Mouse (Mus musculus) heart, postnatal 0 days (tissue): ENCODE measurements around the gene Slc22a16. TPM values are rescaled to one million over a fixed set of nuclear protein-coding genes. Genes with fewer than 3 reads are reported as not detected.

ENCODE experiments used
- ATAC-seq: fragments of 200-750 bp; cut with Nextera tagmentation; 2 replicates; pipeline ENCODE4 v1.8.0; 2017; ENCODE audit warnings: low read depth, moderate number of reproducible peaks, moderate library complexity; ENCODE audit not compliant: insufficient read depth
- DNase-seq: peaks from one replicate; pipeline ENCODE4 v3.0.0-alpha.2; 2016; ENCODE audit warnings: low spot score
- H3K27ac ChIP-seq: fragments of 300-500 bp; sonication (generic); 2 replicates; pipeline ENCODE4 v1.5.1; 2014; ENCODE audit warnings: low read depth, mild to moderate bottlenecking
- H3K27me3 ChIP-seq: fragments of 300-500 bp; sonication (generic); 2 replicates; pipeline ENCODE4 v1.6.1; 2014; ENCODE audit warnings: low read length, mixed read lengths; ENCODE audit not compliant: control insufficient read depth, insufficient read depth
- H3K36me3 ChIP-seq: fragments of 300-500 bp; sonication (generic); replicated peaks from 2 replicates; pipeline ENCODE4 v1.6.1; 2014; ENCODE audit warnings: low read length, mixed read lengths; ENCODE audit not compliant: control insufficient read depth, insufficient read depth
- H3K4me1 ChIP-seq: fragments of 300-500 bp; sonication (generic); 2 replicates; pipeline ENCODE4 v1.6.1; 2014; ENCODE audit warnings: antibody characterized with exemption; ENCODE audit not compliant: control insufficient read depth, insufficient read depth
- H3K4me2 ChIP-seq: fragments of 300-500 bp; sonication (generic); 2 replicates; pipeline ENCODE4 v1.6.1; 2014; ENCODE audit warnings: low read depth, mild to moderate bottlenecking, low read length, moderate library complexity
- H3K4me3 ChIP-seq: fragments of 300-500 bp; sonication (generic); 2 replicates; pipeline ENCODE4 v1.5.1; 2014; ENCODE audit warnings: low read depth, low read length
- H3K9ac ChIP-seq: fragments of 300-500 bp; sonication (generic); replicated peaks from 2 replicates; pipeline ENCODE4 v1.6.1; 2014; ENCODE audit warnings: low read depth, low read length, mixed read lengths
- H3K9me3 ChIP-seq: fragments of 300-500 bp; sonication (generic); replicated peaks from 2 replicates; pipeline ENCODE4 v1.6.1; 2016; ENCODE audit warnings: low read length; ENCODE audit not compliant: control insufficient read depth
- CTCF ChIP-seq: IDR thresholded peaks from 2 replicates; pipeline ENCODE4 v1.5.1; 2016; ENCODE audit warnings: antibody characterized with exemption, control low read depth, low read depth
- EP300 ChIP-seq: IDR thresholded peaks from 2 replicates; pipeline ENCODE4 v1.6.1; 2016; ENCODE audit warnings: antibody characterized with exemption, low read depth
- WGBS: fragments of 180-500 bp; shearing (Covaris S2); extraction: QIAGEN DNeasy Blood & Tissue Kit; methylation state at CpG from one replicate; pipeline ENCODE4 v1.1.7; 2014; 5-methylcytosine and 5-hydroxymethylcytosine counted together
- polyA plus RNA-seq: library from polyadenylated mRNA; unstranded; fragments of >200 nt; fragmentation: Nextera tagmentation; extraction: Ambion mirVana; gene quantifications from 2 replicates; pipeline ENCODE4 v1.2.1, GENCODE M21; 2015
- total RNA-seq: library from RNA; depleted of rRNA; stranded (reverse); fragments of >200 nt; gene quantifications from 2 replicates; pipeline ENCODE4 v1.2.3, GENCODE M21; 2014; ENCODE audit warnings: low replicate concordance

The Slc22a16 gene
- total and polyA plus RNA-seq, 2 experiments from 2014 or later, result not detected

GRCm38 (mm10) chr10:40575912-40576634 is 5.9 kb downstream of the Slc22a16 start:
- Histone ChIP-seq H3K9me3 (no peaks in the 10 kb centered on the region), H3K27me3 (no peaks in the 10 kb centered on the region), H3K4me2 (no peak overlapping the region), H3K27ac (no peak overlapping the region), H3K4me3 (no peak overlapping the region), H3K36me3 (no peaks in the 10 kb centered on the region), H3K4me1 (no peaks in the 10 kb centered on the region), H3K9ac (no peak overlapping the region)
- WGBS, result 82% methylated on average over 6 of the region's 7 CpGs
- DNase-seq (no peak), ATAC-seq (no peak)
- TF ChIP-seq CTCF (no peak), EP300 (no peak)

DNA sequence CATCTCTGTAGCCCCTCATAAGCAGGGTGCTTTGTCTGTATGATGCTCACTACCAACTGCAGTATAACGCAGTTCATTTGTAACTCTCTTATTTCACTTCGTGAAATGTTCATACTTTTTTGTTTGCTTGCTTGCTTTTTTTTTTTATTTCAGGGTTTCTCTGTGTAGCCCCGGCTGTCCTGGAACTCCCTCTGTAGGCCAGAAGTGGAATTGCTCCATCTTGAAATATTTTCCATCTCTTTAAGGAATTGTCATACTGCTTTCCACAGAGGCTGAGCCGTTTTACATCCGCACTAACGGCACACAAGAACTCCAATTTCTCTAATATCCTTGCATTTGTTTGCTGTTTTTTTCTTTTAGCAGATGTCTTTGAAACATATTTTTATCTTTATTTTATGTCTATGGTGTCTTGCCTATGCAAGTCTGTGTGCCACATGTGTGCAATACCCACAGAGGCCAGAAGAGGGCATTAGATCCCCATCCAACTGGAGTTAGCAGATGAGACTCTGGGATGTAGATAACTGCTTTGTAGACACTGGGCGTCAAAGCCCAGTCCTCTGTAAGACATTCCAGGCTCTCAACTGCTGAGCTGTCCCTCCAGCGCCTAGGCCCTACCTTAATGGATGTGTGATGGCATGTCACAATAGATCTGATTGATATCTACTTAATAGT is 13.6 kb downstream of the Slc22a16 start:
- H3K27me3 ChIP-seq, result no peaks in the 10 kb centered on the region
- peak; percentile 19; the same call in 1 of the 2 replicates for TF ChIP-seq CTCF
- no peak for TF ChIP-seq EP300
- no peak overlapping the region for H3K9ac ChIP-seq
- no peaks in the 10 kb centered on the region for H3K4me1 ChIP-seq
- no peak for ATAC-seq
- no peak overlapping the region for H3K27ac ChIP-seq
- H3K9me3 ChIP-seq, result no peaks in the 10 kb centered on the region
- no peak overlapping the region for H3K4me3 ChIP-seq
- 77% methylated on average over 8 of the region's 8 CpGs for WGBS
- no peaks in the 10 kb centered on the region for H3K36me3 ChIP-seq
- no peak for DNase-seq
- no peak overlapping the region for H3K4me2 ChIP-seq

DNA sequence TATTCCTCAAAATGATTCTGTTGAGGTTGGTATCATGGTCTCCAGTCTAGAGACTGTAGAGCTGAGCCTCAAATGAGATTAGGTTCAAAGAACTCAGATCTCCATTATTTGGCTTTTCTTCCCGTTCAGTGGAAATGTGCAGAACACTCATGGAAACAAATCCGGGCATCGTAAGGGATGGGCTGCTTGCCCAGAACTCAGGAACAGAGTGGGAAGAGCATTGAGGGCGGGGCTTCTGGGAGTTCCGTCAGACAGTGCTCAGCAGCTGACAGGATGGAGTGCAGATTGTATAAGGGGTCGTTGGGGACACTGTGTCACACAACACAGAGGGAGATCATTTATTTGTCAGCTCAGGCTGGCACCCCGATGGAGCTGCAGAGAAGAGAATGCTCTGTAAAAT is 22.1 kb downstream of the Slc22a16 start:
- no peak for ATAC-seq
- Histone ChIP-seq H3K9ac (no peak overlapping the region), H3K27ac (no peak overlapping the region), H3K4me3 (no peak overlapping the region), H3K4me2 (no peak overlapping the region), H3K27me3 (no peaks in the 10 kb centered on the region), H3K36me3 (no peaks in the 10 kb centered on the region), H3K4me1 (no peaks in the 10 kb centered on the region), H3K9me3 (no peaks in the 10 kb centered on the region)
- TF ChIP-seq CTCF, result no peak
- TF ChIP-seq EP300, result no peak
- 54% methylated on average over 7 of the region's 7 CpGs for WGBS
- DNase-seq, result no peak

DNA sequence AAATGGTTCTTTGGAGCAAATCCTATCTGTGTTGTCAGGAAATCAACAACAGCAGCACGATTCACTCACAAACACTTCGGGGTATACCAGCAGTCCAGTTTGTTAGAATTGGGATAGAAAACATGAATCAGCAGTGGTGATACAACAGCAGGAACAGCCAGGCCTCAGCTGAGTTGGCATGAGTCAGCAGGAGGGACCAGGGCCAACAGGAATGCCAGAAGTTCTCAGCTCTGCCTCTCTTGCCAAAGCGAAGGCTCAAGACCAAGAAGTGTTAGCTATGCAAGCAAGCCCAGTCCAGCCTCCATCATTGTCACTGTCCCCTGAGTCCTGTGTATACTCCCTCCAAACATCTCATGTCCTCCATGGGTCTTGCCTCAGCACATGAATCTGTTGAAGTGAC is 27.0 kb downstream of the Slc22a16 start:
- no peak for DNase-seq

GRCm38 (mm10) chr10:40604706-40605394 is 34.7 kb downstream of the Slc22a16 start:
- TF ChIP-seq EP300 (no peak), CTCF (peak; percentile 39)
- DNase-seq (no peak), ATAC-seq (no peak)
- Histone ChIP-seq H3K4me1 (no peaks in the 10 kb centered on the region), H3K4me3 (no peak overlapping the region), H3K9ac (no peak overlapping the region), H3K36me3 (no peaks in the 10 kb centered on the region), H3K9me3 (peaks cover 16% of the 10 kb centered on the region), H3K4me2 (no peak overlapping the region), H3K27ac (no peak overlapping the region), H3K27me3 (no peaks in the 10 kb centered on the region)
- WGBS, result 61% methylated on average over 6 of the region's 6 CpGs

More for the DNA sequence above, 27.0 kb downstream of the Slc22a16 start:
- Histone ChIP-seq H3K4me1 (no peaks in the 10 kb centered on the region), H3K36me3 (no peaks in the 10 kb centered on the region), H3K27ac (no peak overlapping the region), H3K9me3 (no peaks in the 10 kb centered on the region), H3K4me2 (no peak overlapping the region), H3K27me3 (no peaks in the 10 kb centered on the region), H3K4me3 (no peak overlapping the region), H3K9ac (no peak overlapping the region)
- TF ChIP-seq EP300 (no peak), CTCF (no peak)
- no peak for ATAC-seq
- 72% methylated on average over 3 of the region's 3 CpGs for WGBS
